Mouse (Mus musculus) MEL (cell line): ENCODE data around the gene Tmem251. TPM values are rescaled to one million over a fixed set of nuclear protein-coding genes. Genes with fewer than 3 reads are reported as not detected.

Source experiments
- DNase-seq: peaks from one replicate; pipeline ENCODE4 v3.0.0; 2011; ENCODE audit warnings: low read depth, low spot score
- H3K27ac ChIP-seq: 2 replicates; pipeline ENCODE4 v1.5.1; 2012; ENCODE audit warnings: low read depth, mild to moderate bottlenecking, control low read depth, low read length, moderate library complexity; ENCODE audit not compliant: control insufficient read depth
- H3K27me3 ChIP-seq, 2 experiments: fragments of 150-350 bp in 1 of 2; sonication (generic) in 1 of 2; 2 replicates each; pipeline ENCODE4 v1.6.1; 2012; ENCODE audit warnings: low read length in 2 of 2, mild to moderate bottlenecking in 2 of 2, improper control_type of control experiment in 1 of 2, moderate library complexity in 1 of 2; ENCODE audit not compliant: insufficient read depth in 2 of 2, control insufficient read depth in 1 of 2
- H3K36me3 ChIP-seq, 2 experiments: 2 replicates each; pipeline ENCODE4 v1.6.1; 2012 to 2014; ENCODE audit warnings: low read length in 2 of 2, improper control_type of control experiment in 1 of 2, inconsistent platforms in 1 of 2, mild to moderate bottlenecking in 1 of 2; ENCODE audit not compliant: insufficient read depth in 2 of 2, control insufficient read depth in 1 of 2
- H3K4me1 ChIP-seq, 2 experiments: fragments of 150-350 bp in 1 of 2; sonication (generic) in 1 of 2; 2 replicates each; pipeline ENCODE4 v1.6.1; 2012; ENCODE audit warnings: low read length in 2 of 2, improper control_type of control experiment in 1 of 2, mild to moderate bottlenecking in 1 of 2; ENCODE audit not compliant: insufficient read depth in 2 of 2, control insufficient read depth in 1 of 2
- H3K4me3 ChIP-seq, 2 experiments: fragments of 150-350 bp in 1 of 2; sonication (generic) in 1 of 2; 2 replicates each; pipeline ENCODE4 v1.5.1; 2012; ENCODE audit warnings: low read depth in 2 of 2, low read length in 2 of 2, mild to moderate bottlenecking in 2 of 2, moderate library complexity in 2 of 2, control low read depth in 1 of 2, improper control_type of control experiment in 1 of 2; ENCODE audit not compliant: control insufficient read depth in 1 of 2, insufficient read depth in 1 of 2
- H3K79me2 ChIP-seq: 2 replicates; pipeline ENCODE4 v1.6.1; 2012; ENCODE audit warnings: mild to moderate bottlenecking, low read length, moderate library complexity; ENCODE audit not compliant: control insufficient read depth, poor library complexity, insufficient read depth
- H3K9ac ChIP-seq: 2 replicates; pipeline ENCODE4 v1.6.1; 2012; ENCODE audit warnings: low read depth, mild to moderate bottlenecking, control low read depth, low read length, moderate library complexity; ENCODE audit not compliant: control insufficient read depth, poor library complexity, severe bottlenecking
- H3K9me3 ChIP-seq: fragments of 150-350 bp; sonication (generic); replicated peaks from 2 replicates; pipeline ENCODE4 v1.6.1; 2012; ENCODE audit warnings: mild to moderate bottlenecking, low read length, improper control_type of control experiment, moderate library complexity; ENCODE audit not compliant: insufficient read depth
- CHD2 ChIP-seq: IDR thresholded peaks from 2 replicates; pipeline ENCODE4 v1.6.1; 2011; ENCODE audit warnings: low read length, improper control_type of control experiment
- CTCF ChIP-seq, 3 experiments: IDR thresholded peaks in 2 of 3; conservative IDR thresholded peaks in 1 of 3; 2 replicates each; pipeline ENCODE4 v1.5.1; 2011 to 2012; ENCODE audit warnings: low read length in 3 of 3, low read depth in 2 of 3, mild to moderate bottlenecking in 2 of 3, improper control_type of control experiment in 1 of 3, inconsistent platforms in 1 of 3, mixed read lengths in 1 of 3, moderate library complexity in 1 of 3; ENCODE audit not compliant: control insufficient read depth in 1 of 3, insufficient read depth in 1 of 3, poor library complexity in 1 of 3, severe bottlenecking in 1 of 3
- E2F4 ChIP-seq: IDR thresholded peaks from 2 replicates; pipeline ENCODE4 v1.6.1; 2011; ENCODE audit warnings: low read depth, low read length, improper control_type of control experiment, borderline replicate concordance
- EP300 ChIP-seq, 2 experiments: IDR thresholded peaks; 2 replicates each; pipeline ENCODE4 v1.6.1; 2011; ENCODE audit warnings: improper control_type of control experiment in 2 of 2, low read length in 2 of 2, low read depth in 1 of 2, mild to moderate bottlenecking in 1 of 2
- GABPA ChIP-seq: IDR thresholded peaks from 2 replicates; pipeline ENCODE4 v1.6.1; 2012; ENCODE audit warnings: low read depth, mild to moderate bottlenecking, inconsistent platforms, low read length, improper control_type of control experiment, moderate library complexity
- GATA1 ChIP-seq: IDR thresholded peaks from 2 replicates; pipeline ENCODE4 v1.6.1; 2011; ENCODE audit warnings: low read depth, low read length, improper control_type of control experiment
- MAX ChIP-seq: IDR thresholded peaks from 2 replicates; pipeline ENCODE4 v1.6.1; 2011; ENCODE audit warnings: low read length, improper control_type of control experiment
- MEF2A ChIP-seq: IDR thresholded peaks from 2 replicates; pipeline ENCODE4 v1.6.1; 2014; ENCODE audit warnings: low read depth, mild to moderate bottlenecking, inconsistent platforms, low read length, improper control_type of control experiment; ENCODE audit not compliant: poor library complexity, insufficient replicate concordance, severe bottlenecking; ENCODE audit errors: extremely low read depth
- NELFE ChIP-seq: IDR thresholded peaks from 2 replicates; pipeline ENCODE4 v1.6.1; 2011; ENCODE audit warnings: low read depth, low read length, improper control_type of control experiment
- NRF1 ChIP-seq: IDR thresholded peaks from 2 replicates; pipeline ENCODE4 v1.6.1; 2014; ENCODE audit warnings: low read depth, mild to moderate bottlenecking, inconsistent platforms, low read length, improper control_type of control experiment, moderate library complexity; ENCODE audit not compliant: poor library complexity, insufficient read depth, severe bottlenecking
- POLR2AphosphoS2 ChIP-seq: IDR thresholded peaks from 2 replicates; pipeline ENCODE4 v1.6.1; 2011; ENCODE audit warnings: low read length, improper control_type of control experiment
- POLR2AphosphoS5 ChIP-seq: IDR thresholded peaks from 2 replicates; pipeline ENCODE4 v1.6.1; 2012; ENCODE audit warnings: low read depth, borderline replicate concordance, mild to moderate bottlenecking, inconsistent platforms, low read length, moderate library complexity, mixed read lengths
- RAD21 ChIP-seq: IDR thresholded peaks from 2 replicates; pipeline ENCODE4 v1.6.1; 2011; ENCODE audit warnings: mild to moderate bottlenecking, low read depth, low read length, improper control_type of control experiment
- SIN3A ChIP-seq: IDR thresholded peaks from 2 replicates; pipeline ENCODE4 v1.6.1; 2012; ENCODE audit warnings: low read length, improper control_type of control experiment, inconsistent platforms
- SMC3 ChIP-seq: IDR thresholded peaks from 2 replicates; pipeline ENCODE4 v1.6.1; 2011; ENCODE audit warnings: low read depth, low read length, improper control_type of control experiment
- TBP ChIP-seq: IDR thresholded peaks from 2 replicates; pipeline ENCODE4 v1.8.0; 2011; ENCODE audit warnings: low read depth, low read length, improper control_type of control experiment
- UBTF ChIP-seq: IDR thresholded peaks from 2 replicates; pipeline ENCODE4 v1.6.1; 2012; ENCODE audit warnings: low read depth, mild to moderate bottlenecking, inconsistent platforms, low read length, improper control_type of control experiment, moderate library complexity, borderline replicate concordance; ENCODE audit not compliant: insufficient read depth
- USF1 ChIP-seq: IDR thresholded peaks from 2 replicates; pipeline ENCODE4 v1.6.1; 2014; ENCODE audit warnings: low read depth, mild to moderate bottlenecking, inconsistent platforms, low read length, improper control_type of control experiment, moderate library complexity
- ZNF384 ChIP-seq: IDR thresholded peaks from 2 replicates; pipeline ENCODE4 v1.6.1; 2012; ENCODE audit warnings: low read depth, mild to moderate bottlenecking, inconsistent platforms, low read length, improper control_type of control experiment
- polyA plus RNA-seq, 2 experiments: library from polyadenylated mRNA; stranded (reverse) in 1 of 2; unstranded in 1 of 2; fragments of >175 nt in 1 of 2; fragments of >200 nt in 1 of 2; gene quantifications; 2 replicates each; pipeline versions ENCODE4 v1.2.1 to v1.2.4; 2012; ENCODE audit warnings: low replicate concordance in 2 of 2, low read depth in 1 of 2; ENCODE audit not compliant: insufficient read length in 2 of 2, insufficient read depth in 1 of 2, missing spikeins in 1 of 2
- total RNA-seq: library from RNA; depleted of rRNA; stranded (reverse); fragments of 300-350 nt; gene quantifications from 2 replicates; pipeline ENCODE4 v1.2.3, GENCODE M21; 2012; rRNA removed

Gene Tmem251
- total and polyA plus RNA-seq, 3 experiments: 9.0 to 57.5 (median 11.4) TPM

DNA sequence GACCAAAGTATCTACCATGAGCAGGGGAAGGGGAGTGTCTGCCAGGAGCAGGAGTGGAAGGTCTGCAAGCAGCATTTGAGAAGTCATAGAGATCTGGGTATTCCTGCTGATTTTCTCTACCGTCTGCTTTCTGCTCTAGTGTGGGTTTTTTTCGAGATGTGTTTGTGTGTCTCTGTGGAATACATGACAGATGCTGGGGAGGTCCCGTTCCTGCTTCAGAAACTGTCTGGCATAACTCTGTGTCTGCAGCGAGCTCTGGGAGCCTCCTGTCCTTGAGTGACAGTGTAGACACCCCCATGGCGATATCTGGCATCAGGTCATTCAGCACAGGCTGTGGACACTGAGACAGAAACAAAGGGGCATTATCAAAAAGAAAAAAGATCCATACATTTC, 42.0 kb downstream of the Tmem251 start:
- no peak for DNase-seq
- H3K79me2 ChIP-seq: no peaks in the 10 kb centered on the region
- TF ChIP-seq UBTF: no peak
- no peak for TF ChIP-seq MAX
- TF ChIP-seq SIN3A: no peak
- TF ChIP-seq SMC3: no peak
- no peak for TF ChIP-seq EP300 (IDR thresholded peaks at IDR 0.05; ENCODE audit: low read depth in 1 of 2, low read length in 2 of 2)
- TF ChIP-seq MEF2A: no peak
- no peak for TF ChIP-seq CHD2
- TF ChIP-seq USF1: no peak
- TF ChIP-seq RAD21: no peak
- TF ChIP-seq E2F4: no peak
- H3K4me1 ChIP-seq: no peaks in the 10 kb centered on the region
- H3K36me3 ChIP-seq: peaks cover 0 to 4% of the 10 kb centered on the region in 2 experiments; a peak in 2 of 4 replicates
- no peak overlapping the region for H3K4me3 ChIP-seq
- H3K27ac ChIP-seq: no peak overlapping the region
- H3K9me3 ChIP-seq: no peaks in the 10 kb centered on the region
- H3K9ac ChIP-seq: no peak overlapping the region
- no peaks in the 10 kb centered on the region for H3K27me3 ChIP-seq

DNA sequence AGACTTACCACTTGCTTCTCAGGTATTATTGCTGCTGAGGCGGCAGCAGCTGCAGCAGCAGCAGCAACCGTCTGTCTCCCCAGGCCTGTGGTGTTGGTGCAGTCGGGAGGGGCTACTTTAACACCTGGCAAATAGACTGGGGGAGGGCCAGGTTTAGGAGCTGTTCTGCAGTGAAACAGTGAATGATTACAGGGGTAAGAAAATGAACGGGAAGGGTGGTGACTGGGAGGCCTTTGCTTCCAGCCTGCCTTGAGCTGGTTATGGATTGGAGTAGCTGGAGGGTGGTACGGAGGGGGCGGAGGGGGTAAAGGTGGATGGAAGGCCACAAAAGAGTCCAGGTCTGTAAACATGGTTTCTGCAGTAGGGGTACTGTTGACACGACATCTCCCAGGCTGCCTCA, 44.4 kb downstream of the Tmem251 start:
- Histone ChIP-seq H3K27ac (no peak overlapping the region), H3K27me3 (no peaks in the 10 kb centered on the region), H3K36me3 (peaks cover 0 to 10% of the 10 kb centered on the region in 2 experiments; a peak in 2 of 4 replicates), H3K9me3 (no peaks in the 10 kb centered on the region), H3K4me3 (no peak overlapping the region), H3K79me2 (no peaks in the 10 kb centered on the region), H3K9ac (no peak overlapping the region), H3K4me1 (no peaks in the 10 kb centered on the region)
- DNase-seq: no peak
- TF ChIP-seq NELFE (no peak), CHD2 (no peak), POLR2AphosphoS5 (no peak), MAX (no peak), ZNF384 (no peak), GABPA (no peak), RAD21 (no peak), EP300 (IDR thresholded peaks at IDR 0.05; ENCODE audit: low read depth in 1 of 2, low read length in 2 of 2) (no peak), NRF1 (no peak), GATA1 (no peak), CTCF (IDR thresholded peaks at IDR 0.05 in 2 of 3, conservative IDR thresholded peaks at IDR 0.05 in 1 of 3; ENCODE audit: control insufficient read depth in 1 of 3, insufficient read depth in 1 of 3, low read depth in 2 of 3, low read length in 3 of 3, poor library complexity in 1 of 3, severe bottlenecking in 1 of 3) (no peak), POLR2AphosphoS2 (no peak), TBP (no peak)

Other genes starting within 250 kb of the Tmem251 start
- not detected in 2 replicates for gene Chga, start 188.8 kb upstream of the Tmem251 start, total RNA-seq
- gene Chga, start 188.8 kb upstream of the Tmem251 start, polyA plus RNA-seq: not detected
- gene Itpk1, start 38.8 kb upstream of the Tmem251 start, total RNA-seq: 10.5 and 12.0 TPM in 2 replicates
- 10 to 100 TPM in 1 of 2 experiments, not detected in 1; 25.7 TPM for gene Itpk1, start 38.8 kb upstream of the Tmem251 start, polyA plus RNA-seq
- 8.4 and 9.4 TPM in 2 replicates for gene Moap1, start 101 bp upstream of the Tmem251 start, total RNA-seq
- gene Moap1, start 101 bp upstream of the Tmem251 start, polyA plus RNA-seq: 1 to 10 TPM in 1 of 2 experiments, not detected in 1; 8.2 TPM
- not detected in 2 replicates for gene Gm28051, start 14.0 kb downstream of the Tmem251 start, total RNA-seq
- gene Gm28051, start 14.0 kb downstream of the Tmem251 start, polyA plus RNA-seq: not detected
- 33.0 and 33.7 TPM in 2 replicates for gene Gon7, start 14.0 kb downstream of the Tmem251 start, total RNA-seq
- gene Gon7, start 14.0 kb downstream of the Tmem251 start, polyA plus RNA-seq: 100 to 1,000 TPM in 1 of 2 experiments, 10 to 100 TPM in 1; 31.3 to 129 TPM
- gene Ubr7, start 14.2 kb downstream of the Tmem251 start, total RNA-seq: 58.5 and 68.1 TPM in 2 replicates
- gene Ubr7, start 14.2 kb downstream of the Tmem251 start, polyA plus RNA-seq: 10 to 100 TPM in 1 of 2 experiments, not detected in 1; 62.3 TPM
- gene Gm20604, start 14.9 kb downstream of the Tmem251 start, total RNA-seq: 6.9 and 8.8 TPM in 2 replicates
- gene Gm20604, start 14.9 kb downstream of the Tmem251 start, polyA plus RNA-seq: 1 to 10 TPM in 1 of 2 experiments, not detected in 1; 7.9 TPM
- 8.4 and 8.5 TPM in 2 replicates for gene Btbd7, start 134.7 kb downstream of the Tmem251 start, total RNA-seq
- 10 to 100 TPM in 1 of 2 experiments, not detected in 1; 14.3 TPM for gene Btbd7, start 134.7 kb downstream of the Tmem251 start, polyA plus RNA-seq
- not detected in 2 replicates for gene Cox8c, start 155.6 kb downstream of the Tmem251 start, total RNA-seq
- gene Cox8c, start 155.6 kb downstream of the Tmem251 start, polyA plus RNA-seq: not detected
- not detected in 2 replicates for gene Unc79, start 205.1 kb downstream of the Tmem251 start, total RNA-seq
- under 1 TPM in 1 of 2 experiments, not detected in 1; 0.01 TPM for gene Unc79, start 205.1 kb downstream of the Tmem251 start, polyA plus RNA-seq